Mouse (Mus musculus) embryonic facial prominence, embryonic 10.5 days (tissue): ENCODE results near the gene Senp5. TPM values are rescaled to one million over a fixed set of nuclear protein-coding genes. Genes with fewer than 3 reads are reported as not detected.

ENCODE experiments used
- DNase-seq: peaks from one replicate; pipeline ENCODE4 v3.0.0-alpha.2; 2017; ENCODE audit warnings: low spot score
- H3K27ac ChIP-seq: fragments of 300-500 bp; sonication (generic); replicated peaks from 2 replicates; pipeline ENCODE4 v1.5.1; 2016; ENCODE audit warnings: mild to moderate bottlenecking
- H3K27me3 ChIP-seq: fragments of 300-500 bp; sonication (generic); replicated peaks from 2 replicates; pipeline ENCODE4 v1.6.1; 2016; ENCODE audit warnings: low read depth, mild to moderate bottlenecking; ENCODE audit not compliant: poor library complexity, severe bottlenecking
- H3K36me3 ChIP-seq: fragments of 300-500 bp; sonication (generic); replicated peaks from 2 replicates; pipeline ENCODE4 v1.6.1; 2016; ENCODE audit warnings: mild to moderate bottlenecking, moderate library complexity
- H3K4me1 ChIP-seq: fragments of 300-500 bp; sonication (generic); 2 replicates; pipeline ENCODE4 v1.6.1; 2016
- H3K4me3 ChIP-seq: fragments of 300-500 bp; sonication (generic); 2 replicates; pipeline ENCODE4 v1.5.1; 2016; ENCODE audit warnings: mild to moderate bottlenecking, moderate library complexity
- H3K9me3 ChIP-seq: fragments of 300-500 bp; sonication (generic); 2 replicates; pipeline ENCODE4 v1.6.1; 2016; ENCODE audit warnings: mild to moderate bottlenecking
- WGBS: fragments of 180-500 bp; shearing (Covaris S2); methylation state at CpG from one replicate; pipeline ENCODE4 v1.1.7; 2016; 5-methylcytosine and 5-hydroxymethylcytosine counted together
- polyA plus RNA-seq: library from polyadenylated mRNA; unstranded; fragments of >200 nt; fragmentation: Nextera tagmentation; extraction: Ambion mirVana; gene quantifications from 2 replicates; pipeline ENCODE4 v1.2.1, GENCODE M21; 2016

Gene Senp5
- polyA plus RNA-seq, 1 experiment from 2014 or later: 21.5 TPM

DNA sequence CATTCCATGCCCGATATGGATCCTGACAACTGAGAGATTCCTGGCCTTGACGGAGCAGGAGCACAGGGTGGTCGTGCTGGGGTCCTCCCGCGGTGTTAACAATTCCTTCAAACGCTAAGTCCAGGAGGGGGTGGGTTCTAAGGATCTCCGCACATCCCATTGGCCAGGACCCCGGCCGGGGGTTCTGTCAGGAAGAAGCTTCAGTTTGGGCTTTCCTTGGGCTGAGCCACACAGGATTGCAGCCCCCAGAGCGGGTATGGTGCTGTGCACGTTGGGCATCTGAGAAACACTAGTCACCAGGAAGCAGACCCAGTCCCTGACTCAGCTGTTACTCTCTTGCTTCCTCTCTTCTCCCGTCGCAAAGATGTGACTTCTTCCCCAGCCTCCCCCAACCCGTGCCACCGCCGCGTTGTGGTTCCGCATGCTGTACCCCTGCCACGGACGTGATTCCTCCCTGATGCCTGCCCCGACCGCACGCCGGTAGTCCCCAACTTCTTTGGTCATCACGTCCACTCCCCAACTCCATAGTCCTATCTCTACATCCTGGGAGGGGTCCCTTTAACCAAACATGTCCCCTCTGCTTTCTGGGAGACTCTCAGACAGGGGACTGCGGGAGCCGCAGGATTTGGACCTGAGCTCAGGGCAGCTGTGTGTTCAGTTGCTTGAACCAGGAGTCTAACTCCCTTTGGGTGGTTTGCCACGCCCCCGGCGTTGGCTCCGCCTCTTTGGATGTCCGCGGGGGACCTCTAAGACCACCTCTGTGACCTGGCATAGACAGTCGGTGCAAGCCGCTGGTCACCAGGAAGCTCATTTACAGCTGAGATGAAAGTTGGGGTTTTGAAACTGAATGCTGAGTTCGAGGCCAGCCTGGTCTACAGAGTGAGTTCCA lies 67.8 kb downstream of the Senp5 start:
- Histone ChIP-seq H3K9me3 (no peaks in the 10 kb centered on the region), H3K4me3 (peak overlapping the region; percentile 67), H3K27me3 (peaks cover 63% of the 10 kb centered on the region), H3K36me3 (no peaks in the 10 kb centered on the region), H3K4me1 (peaks cover 40% of the 10 kb centered on the region), H3K27ac (0 out of 2 replicates have a peak overlapping the region, but pooled peaks have one; percentile 36)
- peak; percentile 56 for DNase-seq
- 5% methylated on average over 36 of the region's 36 CpGs for WGBS

DNA sequence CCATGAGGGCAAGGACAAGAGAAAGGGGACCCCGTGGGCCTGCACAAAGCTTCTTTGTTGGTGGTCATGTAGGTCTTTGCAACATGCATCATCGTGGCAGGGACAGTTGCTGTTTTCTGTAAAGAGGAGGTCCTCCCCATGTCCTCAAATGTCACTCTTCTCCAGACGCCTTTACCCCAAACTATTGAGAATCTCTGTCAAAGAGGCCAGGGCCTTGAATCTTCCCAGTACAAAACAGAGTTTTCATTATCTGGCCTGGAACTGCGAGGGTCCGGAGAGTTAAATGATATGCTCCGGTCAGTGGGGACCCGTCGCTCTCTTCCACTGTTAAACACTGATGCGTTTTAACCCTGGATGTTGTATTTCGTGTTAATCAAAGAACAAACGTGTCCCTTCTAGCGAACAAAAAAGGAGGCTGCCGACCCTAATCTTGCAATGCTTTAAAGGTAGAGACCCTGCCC lies 68.5 kb downstream of the Senp5 start:
- H3K4me3 ChIP-seq: peak overlapping the region; percentile 67
- peak; percentile 40 for DNase-seq
- peaks cover 40% of the 10 kb centered on the region for H3K4me1 ChIP-seq
- no peak overlapping the region for H3K27ac ChIP-seq
- WGBS: 13% methylated on average over 13 of the region's 13 CpGs
- no peaks in the 10 kb centered on the region for H3K9me3 ChIP-seq
- no peaks in the 10 kb centered on the region for H3K36me3 ChIP-seq
- peaks cover 69% of the 10 kb centered on the region for H3K27me3 ChIP-seq

DNA sequence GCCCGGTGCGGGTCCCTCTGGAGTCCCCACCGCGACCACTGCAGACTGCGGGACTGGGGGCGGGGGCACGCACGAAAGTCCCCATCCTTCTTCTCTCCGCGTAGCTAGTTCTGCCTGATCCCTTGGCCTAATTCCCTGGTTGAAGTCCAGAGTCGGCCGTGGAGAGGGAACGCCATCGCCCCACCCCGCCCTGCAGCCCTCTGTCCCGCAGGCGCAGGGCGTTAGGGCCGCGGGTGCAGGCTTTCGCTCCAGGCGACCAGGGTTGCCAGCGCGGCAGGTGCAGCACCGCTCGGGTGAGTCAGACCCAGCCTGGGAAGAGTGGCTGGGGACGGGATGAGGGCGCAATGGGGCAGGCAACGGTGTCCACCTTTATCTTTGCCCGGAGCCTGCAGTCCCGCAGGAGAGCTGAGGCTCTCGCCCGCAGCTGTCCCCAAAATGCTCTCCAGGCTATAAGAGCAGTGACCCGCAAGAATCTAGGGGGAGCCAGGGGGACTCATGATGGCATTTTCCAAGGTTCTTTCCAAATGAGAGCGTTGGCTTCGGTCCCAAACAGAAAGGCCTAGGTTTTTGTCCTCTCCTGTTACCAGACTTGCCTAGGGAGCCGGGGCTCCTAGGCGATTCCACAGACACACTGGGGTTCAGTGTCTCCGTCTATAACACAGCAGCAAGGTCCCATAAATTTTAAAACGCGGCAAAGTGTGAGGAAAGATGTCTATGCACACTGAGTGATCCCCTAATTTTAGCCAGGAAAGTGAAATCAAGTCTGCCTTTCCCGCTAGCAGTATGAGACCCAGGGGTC lies 69.1 kb downstream of the Senp5 start, which contains the start of gene Pigz:
Gene Pigz (plus strand): TSS at position 101 of the 799 bp plus-strand sequence.
- DNase-seq: peak; percentile 53
- Histone ChIP-seq H3K36me3 (no peaks in the 10 kb centered on the region), H3K4me1 (peaks cover 44% of the 10 kb centered on the region), H3K27ac (peak within 1 kb of the TSS; percentile 84), H3K27me3 (peaks cover 69% of the 10 kb centered on the region), H3K4me3 (peak within 1 kb of the TSS; percentile 67), H3K9me3 (no peaks in the 10 kb centered on the region)
- WGBS: 6% methylated on average over 42 of the region's 42 CpGs

DNA sequence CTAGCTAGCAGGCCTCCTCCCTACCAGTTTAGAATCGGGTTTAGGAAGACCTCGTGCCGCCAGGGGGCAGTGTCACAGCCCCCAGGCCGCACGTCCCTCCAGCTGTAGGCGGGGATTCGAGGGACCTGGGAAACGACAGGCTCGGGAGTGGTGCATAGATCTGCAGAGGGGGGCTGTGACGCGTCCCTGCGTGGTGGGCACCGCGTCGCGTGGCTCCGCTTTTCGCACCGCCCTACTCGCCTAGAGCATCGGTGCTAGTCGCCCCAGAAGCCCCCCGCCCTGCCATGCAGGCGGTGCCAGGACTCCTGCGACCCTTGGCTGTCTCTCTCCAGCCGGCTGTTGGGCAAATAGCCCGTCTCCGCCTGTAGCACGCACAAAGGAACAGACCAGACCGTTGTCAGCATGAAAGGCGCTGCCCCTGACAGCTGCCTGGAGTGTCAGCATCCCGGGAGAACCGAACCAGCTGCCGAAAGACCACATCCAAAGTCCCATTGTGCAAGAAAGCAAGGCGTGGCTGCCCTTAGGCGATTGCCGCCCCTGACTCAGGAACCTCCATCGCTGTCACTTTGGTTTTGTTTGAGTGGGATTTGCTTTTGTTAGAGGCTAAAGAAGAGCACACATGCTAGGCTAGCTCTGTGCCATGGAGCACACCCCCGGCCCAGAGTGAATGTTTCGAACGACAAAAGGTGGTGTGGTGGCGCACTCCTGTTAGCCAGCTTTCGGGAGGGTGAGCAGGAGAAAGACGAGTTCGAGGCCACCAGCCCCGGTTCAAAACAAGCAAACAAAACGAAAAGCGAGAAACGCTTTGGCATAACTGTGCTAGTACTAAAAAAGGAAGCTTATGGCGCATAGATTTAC lies 70.0 kb downstream of the Senp5 start:
- peak overlapping the region; percentile 84 for H3K27ac ChIP-seq
- peak; percentile 93 for DNase-seq
- no peaks in the 10 kb centered on the region for H3K9me3 ChIP-seq
- peaks cover 69% of the 10 kb centered on the region for H3K27me3 ChIP-seq
- H3K4me1 ChIP-seq: peaks cover 51% of the 10 kb centered on the region
- peak overlapping the region; percentile 67 for H3K4me3 ChIP-seq
- no peaks in the 10 kb centered on the region for H3K36me3 ChIP-seq
- WGBS: under 1% methylated on average over 50 of the region's 50 CpGs

DNA sequence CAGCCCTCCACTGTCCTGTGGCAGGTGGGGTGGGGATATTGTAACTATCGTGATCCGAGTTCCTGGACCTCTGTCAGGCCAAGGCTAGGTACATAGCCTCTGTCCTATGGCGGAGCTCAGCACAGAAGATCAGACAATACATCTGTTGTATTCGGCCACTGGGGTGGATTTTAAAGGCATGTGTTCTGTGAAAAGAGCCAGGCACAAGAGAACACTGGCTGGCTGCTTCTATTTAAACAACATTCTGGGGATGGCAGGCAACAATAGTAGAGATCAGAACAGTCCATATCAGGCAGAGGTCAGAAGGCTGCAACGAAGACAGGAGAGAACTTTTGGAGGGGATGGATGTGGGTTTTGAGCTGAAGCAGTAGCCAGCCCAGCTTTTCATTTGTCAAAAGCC lies 70.8 kb downstream of the Senp5 start:
- Histone ChIP-seq H3K4me1 (peaks cover 53% of the 10 kb centered on the region), H3K36me3 (no peaks in the 10 kb centered on the region), H3K4me3 (peak overlapping the region; percentile 67; the same call in 1 of the 2 replicates), H3K9me3 (no peaks in the 10 kb centered on the region), H3K27me3 (peaks cover 69% of the 10 kb centered on the region), H3K27ac (no peak overlapping the region)
- 41% methylated on average over 5 of the region's 5 CpGs for WGBS
- no peak for DNase-seq

DNA sequence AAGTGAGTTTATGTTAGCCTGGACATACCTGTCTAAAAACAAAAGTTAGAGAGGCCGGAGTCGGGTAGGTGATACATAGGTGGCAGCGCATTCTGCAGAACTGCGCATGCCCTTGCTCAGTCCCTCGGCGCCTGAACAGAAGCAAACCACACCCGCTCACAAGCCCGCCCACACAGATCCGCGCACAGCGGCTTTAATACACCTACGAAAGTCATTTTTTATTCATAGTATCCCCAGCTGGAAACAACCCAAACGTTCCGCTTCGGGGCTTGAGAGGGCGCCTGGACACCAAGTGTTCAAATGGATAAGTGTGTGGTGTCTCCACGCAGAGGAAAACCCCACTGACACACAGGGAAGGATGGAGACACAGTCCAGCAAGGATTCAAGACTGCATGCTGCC lies 71.8 kb downstream of the Senp5 start:
- 56% methylated on average over 17 of the region's 17 CpGs for WGBS
- Histone ChIP-seq H3K4me1 (peaks cover 57% of the 10 kb centered on the region), H3K9me3 (no peaks in the 10 kb centered on the region), H3K27me3 (peaks cover 64% of the 10 kb centered on the region), H3K27ac (no peak overlapping the region), H3K36me3 (no peaks in the 10 kb centered on the region), H3K4me3 (no peak overlapping the region)
- DNase-seq: no peak

DNA sequence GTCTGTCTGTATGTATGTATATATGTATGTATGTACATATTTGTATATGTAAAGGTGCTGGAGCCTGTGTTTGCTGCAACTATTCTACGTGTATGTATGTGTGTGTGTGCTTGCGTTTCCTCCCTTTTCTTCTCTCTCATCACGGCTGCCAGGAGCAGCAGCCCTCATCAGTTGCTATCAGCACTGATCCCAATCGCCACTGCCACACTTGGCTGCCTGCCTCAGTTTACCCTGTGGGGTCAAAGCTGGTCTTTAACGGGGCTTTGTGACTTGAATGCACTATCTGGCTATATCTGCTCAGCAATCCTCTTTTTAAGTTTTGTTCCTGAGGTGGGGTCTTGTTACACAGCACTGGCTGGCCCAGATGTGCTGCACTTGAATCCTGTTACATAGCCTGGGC lies 75.7 kb downstream of the Senp5 start:
- WGBS: 87% methylated on average over 5 of the region's 5 CpGs
- H3K4me3 ChIP-seq: no peak overlapping the region
- peaks cover 27% of the 10 kb centered on the region for H3K27me3 ChIP-seq
- DNase-seq: no peak
- no peaks in the 10 kb centered on the region for H3K9me3 ChIP-seq
- H3K4me1 ChIP-seq: peaks cover 24% of the 10 kb centered on the region
- no peak overlapping the region for H3K27ac ChIP-seq
- no peaks in the 10 kb centered on the region for H3K36me3 ChIP-seq

DNA sequence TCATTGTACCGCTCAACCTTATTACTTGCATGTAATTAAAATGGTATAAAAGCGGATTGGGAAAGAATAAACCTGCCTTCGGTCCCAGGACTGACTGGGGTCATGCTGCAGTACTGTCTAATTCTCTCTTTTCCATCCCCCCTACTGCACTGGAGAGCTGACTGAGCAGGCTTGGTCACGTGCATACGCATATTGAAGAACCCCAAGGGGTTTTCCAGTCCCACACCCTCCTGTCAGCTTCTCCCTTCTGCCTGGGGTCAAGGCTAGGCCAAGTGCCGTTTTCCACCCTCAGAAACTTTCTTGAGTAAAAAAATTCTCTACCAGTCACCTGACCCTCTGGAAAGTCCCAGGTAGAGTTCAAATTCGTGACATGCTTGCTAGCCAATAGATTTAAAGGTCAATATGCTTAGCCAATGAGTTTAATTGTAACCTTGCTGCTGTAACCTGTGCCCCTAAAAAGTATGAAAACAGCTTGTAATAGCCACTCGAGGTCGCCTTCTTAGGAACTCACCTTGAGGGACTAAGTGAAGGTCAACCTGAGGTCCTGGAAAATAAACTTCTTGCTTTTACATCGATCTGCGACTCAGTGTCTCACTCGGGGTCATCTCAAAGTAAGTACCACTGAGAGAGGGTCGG lies 76.4 kb downstream of the Senp5 start:
- H3K27ac ChIP-seq: no peak overlapping the region
- H3K27me3 ChIP-seq: peaks cover 20% of the 10 kb centered on the region
- H3K36me3 ChIP-seq: no peaks in the 10 kb centered on the region
- no peaks in the 10 kb centered on the region for H3K9me3 ChIP-seq
- no peak overlapping the region for H3K4me3 ChIP-seq
- H3K4me1 ChIP-seq: peaks cover 17% of the 10 kb centered on the region
- WGBS: 79% methylated on average over 13 of the region's 13 CpGs
- no peak for DNase-seq

DNA sequence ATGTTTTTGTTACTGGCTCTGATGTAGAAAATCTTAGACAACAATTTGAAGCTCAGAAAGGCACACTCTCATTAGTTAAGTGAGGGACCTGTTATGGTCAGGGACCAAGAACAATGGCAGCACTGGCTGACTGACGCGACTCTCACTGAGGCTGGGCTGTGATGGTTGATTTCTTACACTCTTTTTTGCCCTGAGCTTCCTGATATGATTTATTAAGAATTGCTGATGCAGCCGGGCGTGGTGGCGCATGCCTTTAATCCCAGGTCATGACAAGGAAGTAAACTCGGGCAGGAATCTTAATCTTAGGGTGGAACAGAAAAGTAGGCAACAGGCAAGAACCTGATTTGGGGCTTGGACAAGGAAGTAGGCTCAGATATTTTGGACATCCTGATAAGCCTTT lies 77.0 kb downstream of the Senp5 start:
- DNase-seq: no peak
- Histone ChIP-seq H3K4me1 (peaks cover 17% of the 10 kb centered on the region), H3K4me3 (no peak overlapping the region), H3K27ac (no peak overlapping the region), H3K9me3 (no peaks in the 10 kb centered on the region), H3K36me3 (no peaks in the 10 kb centered on the region), H3K27me3 (peaks cover 14% of the 10 kb centered on the region)
- WGBS: 86% methylated on average over 6 of the region's 6 CpGs

DNA sequence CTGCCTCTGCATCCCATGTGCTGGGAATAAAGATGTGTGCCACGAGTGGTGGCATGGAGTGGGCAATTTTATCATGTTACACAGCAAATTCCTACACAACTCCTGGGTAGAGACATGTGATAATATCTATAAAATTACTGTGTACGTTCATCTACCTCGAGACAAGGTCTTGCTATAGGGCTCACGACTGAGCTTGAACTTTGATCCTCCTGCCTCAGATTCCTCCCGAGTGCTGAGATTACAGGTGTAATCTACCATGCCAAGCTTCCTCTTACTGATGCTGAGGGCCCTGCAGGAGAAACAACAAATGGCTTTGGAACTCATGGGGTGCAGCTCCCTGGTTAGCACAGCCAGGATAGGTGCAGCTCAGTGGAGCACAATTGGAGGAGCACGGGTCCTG lies 78.7 kb downstream of the Senp5 start:
- H3K4me1 ChIP-seq: peaks cover 17% of the 10 kb centered on the region
- H3K4me3 ChIP-seq: no peak overlapping the region
- no peak overlapping the region for H3K27ac ChIP-seq
- DNase-seq: no peak
- 87% methylated on average over 6 of the region's 6 CpGs for WGBS
- no peaks in the 10 kb centered on the region for H3K36me3 ChIP-seq
- no peaks in the 10 kb centered on the region for H3K9me3 ChIP-seq
- H3K27me3 ChIP-seq: no peaks in the 10 kb centered on the region

DNA sequence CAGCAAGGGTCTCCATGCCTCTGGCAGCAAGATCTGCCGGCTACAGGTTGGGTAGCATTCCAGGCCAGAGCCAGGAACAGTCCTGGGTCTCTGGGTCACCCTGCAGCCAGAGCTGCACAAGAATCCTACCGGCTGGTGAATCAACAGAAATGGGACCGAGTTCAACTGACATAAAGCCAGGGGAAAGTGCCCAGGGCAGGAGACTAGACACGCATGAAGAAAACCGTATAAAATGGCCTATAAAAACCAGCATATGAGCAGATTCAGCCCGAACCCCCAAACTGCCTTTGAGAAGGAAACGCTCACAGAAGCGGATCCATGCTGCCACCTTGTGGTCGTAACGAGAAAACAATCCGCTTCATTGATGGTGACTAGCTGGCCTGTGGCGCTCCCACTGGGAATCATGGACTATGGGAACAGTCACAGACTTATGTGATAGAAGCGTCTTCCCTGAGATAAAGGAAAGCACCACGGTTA lies 84.8 kb downstream of the Senp5 start:
- WGBS: 6% methylated on average over 14 of the region's 14 CpGs
- Histone ChIP-seq H3K4me3 (peak overlapping the region; percentile 35), H3K36me3 (no peaks in the 10 kb centered on the region), H3K4me1 (peaks cover 5% of the 10 kb centered on the region; the same call in 1 of the 2 replicates), H3K27me3 (no peaks in the 10 kb centered on the region), H3K9me3 (no peaks in the 10 kb centered on the region), H3K27ac (0 out of 2 replicates have a peak overlapping the region, but pooled peaks have one; percentile 51)
- peak; percentile 81 for DNase-seq
